Mouse (Mus musculus) spleen, postnatal 14 days (tissue): ENCODE measurements around the gene Zc3h12d.
"Not testable (repeated sequence)": the region's sequence is repeated elsewhere in the genome, so short reads cannot be mapped to it uniquely, and the experiment has no call there.

Experiments
- DNase-seq, 2 experiments: peaks; one replicate each; pipeline ENCODE4 v3.0.0; 2021 to 2022; ENCODE audit warnings: low spot score in 2 of 2

Gene Zc3h12d

GRCm38 (mm10) chr10:7870571-7871315, 38.5 kb downstream of the Zc3h12d start:
- no peak for DNase-seq

GRCm38 (mm10) chr10:7871381-7872020, 39.2 kb downstream of the Zc3h12d start:
- no peak for DNase-seq

GRCm38 (mm10) chr10:7874194-7874593, 41.9 kb downstream of the Zc3h12d start:
- DNase-seq, result no peak

DNA sequence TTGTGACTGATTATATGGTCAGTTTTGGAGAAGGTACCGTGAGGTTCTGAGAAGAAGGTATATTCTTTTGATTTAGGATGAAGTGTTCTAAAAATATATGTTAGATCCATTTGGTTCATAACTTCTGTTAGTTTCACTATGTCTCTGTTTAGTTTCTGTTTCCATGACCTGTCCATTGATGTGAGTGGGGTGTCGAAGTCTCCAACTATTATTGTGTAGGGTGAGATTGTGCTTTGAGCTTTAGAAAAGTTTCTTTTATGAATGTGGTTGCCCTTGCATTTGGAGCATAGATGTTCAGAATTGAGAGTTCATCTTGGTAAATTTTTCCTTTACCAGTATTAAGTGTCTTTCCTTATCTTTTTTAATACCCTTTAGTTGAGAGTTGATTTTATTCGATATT, 48.0 kb downstream of the Zc3h12d start:
- not testable (repeated sequence) for DNase-seq

GRCm38 (mm10) chr10:7881971-7882370, 49.7 kb downstream of the Zc3h12d start:
- DNase-seq, result no peak

DNA sequence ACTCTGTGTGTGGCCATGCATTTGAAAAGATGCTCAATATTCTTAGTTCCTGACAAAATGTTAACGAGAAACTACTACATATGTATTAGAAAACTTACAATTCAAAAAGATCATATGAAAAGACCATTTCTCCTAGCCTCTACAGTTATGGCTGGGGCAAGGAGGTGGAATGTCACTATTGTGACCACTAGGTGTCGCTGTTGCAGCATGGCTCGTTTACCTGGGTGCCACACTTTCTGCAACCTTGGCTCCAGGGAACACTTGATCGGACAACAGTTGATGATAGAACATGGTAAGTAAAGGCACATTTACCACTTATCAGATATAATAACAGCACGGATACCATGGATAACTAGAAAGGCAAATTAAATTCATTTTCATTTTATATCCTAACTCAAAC, 51.3 kb downstream of the Zc3h12d start:
- peak; percentile 34 to 69 for DNase-seq

DNA sequence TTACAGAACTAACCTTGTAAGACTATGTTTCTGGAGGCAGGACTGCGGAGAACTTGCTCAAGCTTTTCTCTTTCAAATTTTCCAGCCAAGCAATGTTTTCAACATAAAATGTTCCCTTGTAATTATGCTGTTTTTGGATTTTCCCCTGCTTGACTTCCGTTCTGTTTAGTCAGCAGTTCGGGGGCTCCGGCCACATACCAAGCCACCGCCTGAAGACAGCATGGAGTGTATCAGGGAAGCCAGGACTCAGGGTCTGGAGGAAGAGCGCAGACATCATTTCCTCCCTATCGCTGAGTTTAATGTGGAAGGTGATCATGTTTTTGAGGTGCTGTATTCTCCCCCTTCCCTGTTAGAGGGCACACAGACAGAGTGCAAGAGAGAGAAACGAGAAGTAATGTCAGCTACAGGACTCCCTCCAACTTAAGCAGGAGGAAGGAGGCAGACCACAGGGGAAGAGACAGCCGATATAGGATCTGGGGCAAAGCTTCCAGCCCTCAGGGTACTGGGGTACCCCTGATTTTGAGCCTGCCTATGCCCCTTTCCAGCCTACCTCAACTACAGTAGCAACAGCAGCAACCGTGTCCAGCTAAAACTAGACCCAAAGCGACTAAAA, 56.1 kb downstream of the Zc3h12d start:
- no peak for DNase-seq

DNA sequence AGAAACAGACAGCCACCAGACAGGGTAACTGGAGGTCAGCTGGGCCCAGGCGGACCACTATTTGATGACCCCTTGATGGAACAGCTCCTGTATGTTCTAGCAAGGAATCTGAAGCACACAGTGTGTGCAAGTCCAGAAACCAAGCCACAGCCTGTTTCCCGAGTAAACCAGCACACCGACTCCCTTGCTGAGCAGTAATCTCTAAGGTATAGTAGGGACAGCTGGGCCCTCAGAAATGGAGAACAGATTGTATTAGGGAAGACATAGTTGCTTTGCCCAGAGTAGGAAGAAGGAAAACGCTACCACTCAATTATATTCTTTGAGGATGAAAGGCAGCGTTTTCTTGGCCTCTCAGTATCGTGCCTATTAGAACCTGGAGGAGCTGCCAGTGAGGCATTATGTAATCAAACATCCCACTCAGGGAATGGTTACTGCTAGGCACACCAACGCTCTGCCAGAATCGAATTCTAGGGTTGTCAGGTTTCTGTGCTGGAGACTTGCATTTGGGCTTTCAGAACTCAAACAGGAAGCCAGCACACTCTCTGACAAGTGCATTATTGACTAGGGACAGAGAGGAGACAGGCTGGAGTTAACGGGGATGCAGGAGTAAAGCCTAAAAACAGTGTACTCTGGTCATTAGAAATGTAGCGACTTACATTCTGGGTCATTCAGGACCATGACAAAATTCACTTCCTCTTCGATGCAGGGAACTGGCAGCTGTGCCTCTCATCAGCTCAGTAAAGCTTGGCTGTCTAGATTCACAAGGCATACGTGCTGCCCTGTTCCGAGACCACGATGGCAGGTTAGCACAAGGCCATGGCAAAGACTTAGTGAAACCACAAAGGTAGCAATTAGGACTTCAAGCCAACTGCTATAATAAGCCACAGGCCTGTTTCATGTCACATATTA, 68.7 kb downstream of the Zc3h12d start:
- no peak for DNase-seq

DNA sequence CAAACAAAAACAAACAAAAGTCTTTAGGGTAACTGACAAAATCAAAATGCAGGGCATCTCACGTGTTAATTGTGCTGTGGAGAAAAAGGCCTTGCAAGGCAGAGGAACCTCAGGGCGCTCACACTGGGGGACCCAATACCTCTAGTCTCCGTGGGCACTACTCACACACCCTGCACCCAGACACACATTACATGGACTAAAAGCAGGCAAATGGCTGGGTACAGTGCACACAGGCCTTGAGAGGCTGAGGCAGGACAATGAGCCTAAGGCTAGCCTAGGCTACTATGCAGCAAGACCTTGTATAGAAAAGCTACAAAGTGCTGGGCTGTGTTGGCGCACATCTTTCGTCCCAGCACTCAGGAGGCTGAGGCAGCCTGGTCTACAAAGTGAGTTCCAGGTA, 71.9 kb downstream of the Zc3h12d start:
- no peak for DNase-seq

DNA sequence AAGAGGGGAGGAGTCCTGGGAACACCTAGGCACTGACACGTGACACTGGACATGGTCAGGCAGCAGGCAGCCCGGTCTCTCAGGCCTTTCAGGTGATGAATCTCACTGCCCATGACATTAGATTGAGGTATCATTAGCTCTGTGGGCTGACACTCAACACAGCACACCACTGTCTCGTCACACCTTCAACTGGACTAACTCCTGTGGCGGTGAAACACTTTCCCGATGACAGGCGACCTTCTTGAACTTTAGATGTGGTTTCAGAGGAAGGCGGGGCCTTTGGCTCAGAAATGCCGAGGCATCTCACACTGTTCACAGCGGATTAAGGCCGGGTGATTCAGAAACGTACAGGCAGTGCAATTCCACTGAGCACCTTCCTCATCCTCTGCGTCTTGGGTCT, 74.9 kb downstream of the Zc3h12d start:
- DNase-seq, result no peak

DNA sequence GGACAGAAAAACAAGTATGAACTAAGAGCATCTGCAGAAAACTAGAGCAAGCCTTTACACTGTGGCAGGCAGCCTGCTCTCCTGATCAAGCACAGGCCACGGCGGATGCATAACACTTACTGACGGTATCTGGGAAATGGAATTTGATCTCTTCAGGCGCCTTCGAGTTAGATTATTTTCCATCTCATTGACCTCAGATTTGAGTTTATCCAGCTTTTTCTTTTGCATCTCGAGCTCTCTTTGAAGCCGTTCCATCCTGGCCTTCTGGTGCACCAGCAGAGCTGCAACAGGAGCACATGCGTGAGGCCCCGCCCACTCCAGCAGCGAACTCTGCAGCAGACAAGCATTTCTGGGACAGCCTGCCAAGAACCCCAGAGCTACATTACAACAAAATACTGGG, 79.0 kb downstream of the Zc3h12d start:
- DNase-seq, result no peak
